Mouse (Mus musculus): ENCODE data around the gene Rnase11. TPM values are rescaled to one million over a fixed set of nuclear protein-coding genes. Genes with fewer than 3 reads are reported as not detected.
"Not testable (repeated sequence)": the region's sequence is repeated elsewhere in the genome, so short reads cannot be mapped to it uniquely, and the experiment has no call there.

The Rnase11 gene
- polyA plus RNA-seq, 1 experiment from 2014 or later, result not detected

GRCm38 (mm10) chr14:51023457-51023856 is 26.5 kb downstream of the Rnase11 start:
- no peak overlapping the region for H3K27ac ChIP-seq (replicated peaks)
- H3K9me3 ChIP-seq (replicated peaks), result no peaks in the 10 kb centered on the region
- no peak for DNase-seq (ENCODE audit: low spot score)
- no peak overlapping the region for H3K4me3 ChIP-seq
- no peaks in the 10 kb centered on the region for H3K4me1 ChIP-seq
- 89% methylated on average over 4 of the region's 4 CpGs for WGBS
- H3K36me3 ChIP-seq, result no peaks in the 10 kb centered on the region
- no peaks in the 10 kb centered on the region for H3K27me3 ChIP-seq (ENCODE audit: low read depth, poor library complexity, severe bottlenecking)

- 79% methylated on average over 3 of the region's 3 CpGs for WGBS
- no peaks in the 10 kb centered on the region for H3K9me3 ChIP-seq (replicated peaks)
- no peaks in the 10 kb centered on the region for H3K27me3 ChIP-seq (ENCODE audit: low read depth, poor library complexity, severe bottlenecking)
- no peak overlapping the region for H3K4me3 ChIP-seq
- H3K4me1 ChIP-seq, result no peaks in the 10 kb centered on the region
- H3K36me3 ChIP-seq, result no peaks in the 10 kb centered on the region
- H3K27ac ChIP-seq (replicated peaks), result no peak overlapping the region
- no peak for DNase-seq (ENCODE audit: low spot score)
These were observed 32.7 kb downstream of the Rnase11 start for GRCm38 (mm10) chr14:51017256-51017655.

- no peak for DNase-seq (ENCODE audit: low spot score)
- H3K9me3 ChIP-seq (replicated peaks), result no peaks in the 10 kb centered on the region
- no peak overlapping the region for H3K4me3 ChIP-seq
- H3K27ac ChIP-seq (replicated peaks), result no peak overlapping the region
- H3K27me3 ChIP-seq (ENCODE audit: low read depth, poor library complexity, severe bottlenecking), result no peaks in the 10 kb centered on the region
- no peaks in the 10 kb centered on the region for H3K4me1 ChIP-seq
- H3K36me3 ChIP-seq, result no peaks in the 10 kb centered on the region
These were observed 34.2 kb downstream of the Rnase11 start for GRCm38 (mm10) chr14:51015780-51016179.

- not testable (repeated sequence) for H3K27me3 ChIP-seq (ENCODE audit: low read depth, poor library complexity, severe bottlenecking); H3K4me1 ChIP-seq; H3K36me3 ChIP-seq; H3K9me3 ChIP-seq (replicated peaks); DNase-seq (ENCODE audit: low spot score); H3K4me3 ChIP-seq; H3K27ac ChIP-seq (replicated peaks)
- 83% methylated on average over 3 of the region's 3 CpGs for WGBS
These were observed 35.2 kb downstream of the Rnase11 start for GRCm38 (mm10) chr14:51014724-51015123.

- Histone ChIP-seq H3K4me1 (no peaks in the 10 kb centered on the region), H3K27ac (replicated peaks) (no peak overlapping the region), H3K9me3 (replicated peaks) (no peaks in the 10 kb centered on the region), H3K36me3 (no peaks in the 10 kb centered on the region), H3K4me3 (no peak overlapping the region), H3K27me3 (ENCODE audit: low read depth, poor library complexity, severe bottlenecking) (no peaks in the 10 kb centered on the region)
- no peak for DNase-seq (ENCODE audit: low spot score)
- 86% methylated on average over 6 of the region's 6 CpGs for WGBS
These were observed 40.4 kb downstream of the Rnase11 start for GRCm38 (mm10) chr14:51009572-51009971.

- Histone ChIP-seq H3K4me1 (no peaks in the 10 kb centered on the region), H3K36me3 (no peaks in the 10 kb centered on the region), H3K27ac (replicated peaks) (no peak overlapping the region), H3K27me3 (ENCODE audit: low read depth, poor library complexity, severe bottlenecking) (no peaks in the 10 kb centered on the region), H3K4me3 (no peak overlapping the region), H3K9me3 (replicated peaks) (no peaks in the 10 kb centered on the region)
- no peak for DNase-seq (ENCODE audit: low spot score)
- 88% methylated on average over 4 of the region's 4 CpGs for WGBS
These were observed 41.2 kb downstream of the Rnase11 start for GRCm38 (mm10) chr14:51008781-51009180.

- H3K27me3 ChIP-seq (ENCODE audit: low read depth, poor library complexity, severe bottlenecking), result no peaks in the 10 kb centered on the region
- DNase-seq (ENCODE audit: low spot score), result no peak
- WGBS, result 87% methylated on average over 13 of the region's 13 CpGs
- no peaks in the 10 kb centered on the region for H3K36me3 ChIP-seq
- H3K9me3 ChIP-seq (replicated peaks), result no peaks in the 10 kb centered on the region
- no peaks in the 10 kb centered on the region for H3K4me1 ChIP-seq
- H3K4me3 ChIP-seq, result no peak overlapping the region
- no peak overlapping the region for H3K27ac ChIP-seq (replicated peaks)
These were observed 41.8 kb downstream of the Rnase11 start for GRCm38 (mm10) chr14:51007914-51008713.

- no peaks in the 10 kb centered on the region for H3K9me3 ChIP-seq (replicated peaks)
- 87% methylated on average over 8 of the region's 8 CpGs for WGBS
- H3K27ac ChIP-seq (replicated peaks), result no peak within 1 kb of the TSS
- no peak for DNase-seq (ENCODE audit: low spot score)
- no peak within 1 kb of the TSS for H3K4me3 ChIP-seq
- no peaks in the 10 kb centered on the region for H3K36me3 ChIP-seq
- no peaks in the 10 kb centered on the region for H3K4me1 ChIP-seq
- no peaks in the 10 kb centered on the region for H3K27me3 ChIP-seq (ENCODE audit: low read depth, poor library complexity, severe bottlenecking)
These were observed 42.7 kb downstream of the Rnase11 start, which contains the start of gene Rnase10 for GRCm38 (mm10) chr14:51007152-51007801. TSS of gene Rnase10 (plus strand) at chr14:51007751.

Other genes starting within 250 kb of the Rnase11 start
- gene Ccnb1ip1, start 242.4 kb downstream of the Rnase11 start, polyA plus RNA-seq (2016; fragmentation: Nextera tagmentation; extraction: Ambion mirVana), result not detected in 2 replicates
- gene Parp2, start 242.3 kb downstream of the Rnase11 start, polyA plus RNA-seq (2016; fragmentation: Nextera tagmentation; extraction: Ambion mirVana), result 70.3 and 74.5 TPM in 2 replicates
- gene Tep1, start 179.6 kb downstream of the Rnase11 start, polyA plus RNA-seq (2016; fragmentation: Nextera tagmentation; extraction: Ambion mirVana), result 3.9 and 5.0 TPM in 2 replicates
- 0.12 and 0.14 TPM in 2 replicates for gene Klhl33, start 152.7 kb downstream of the Rnase11 start, polyA plus RNA-seq (2016; fragmentation: Nextera tagmentation; extraction: Ambion mirVana)
- 192 TPM in 2 replicates for gene Osgep, start 125.3 kb downstream of the Rnase11 start, polyA plus RNA-seq (2016; fragmentation: Nextera tagmentation; extraction: Ambion mirVana)
- 412 and 447 TPM in 2 replicates for gene Apex1, start 125.2 kb downstream of the Rnase11 start, polyA plus RNA-seq (2016; fragmentation: Nextera tagmentation; extraction: Ambion mirVana)
- gene Pip4p1, start 119.3 kb downstream of the Rnase11 start, polyA plus RNA-seq (2016; fragmentation: Nextera tagmentation; extraction: Ambion mirVana), result 50.4 and 55.6 TPM in 2 replicates
- 73.9 and 85.1 TPM in 2 replicates for gene Pnp, start 119.1 kb downstream of the Rnase11 start, polyA plus RNA-seq (2016; fragmentation: Nextera tagmentation; extraction: Ambion mirVana)
- gene Gm49342, start 105.6 kb downstream of the Rnase11 start, polyA plus RNA-seq (2016; fragmentation: Nextera tagmentation; extraction: Ambion mirVana), result not detected in 2 replicates
- 0.15 and 0.78 TPM in 2 replicates for gene Pnp2, start 94.2 kb downstream of the Rnase11 start, polyA plus RNA-seq (2016; fragmentation: Nextera tagmentation; extraction: Ambion mirVana)
- not detected in 2 replicates for gene Rnase10, start 42.4 kb downstream of the Rnase11 start, polyA plus RNA-seq (2016; fragmentation: Nextera tagmentation; extraction: Ambion mirVana)
- not detected in 2 replicates for gene Rnase9, start 8.3 kb downstream of the Rnase11 start, polyA plus RNA-seq (2016; fragmentation: Nextera tagmentation; extraction: Ambion mirVana)
- not detected in 2 replicates for gene Rnase12, start 7.5 kb upstream of the Rnase11 start, polyA plus RNA-seq (2016; fragmentation: Nextera tagmentation; extraction: Ambion mirVana)
- not detected in 2 replicates for gene Olfr750, start 24.3 kb upstream of the Rnase11 start, polyA plus RNA-seq (2016; fragmentation: Nextera tagmentation; extraction: Ambion mirVana)
- gene Rnase4, start 40.9 kb upstream of the Rnase11 start, polyA plus RNA-seq (2016; fragmentation: Nextera tagmentation; extraction: Ambion mirVana), result 8.2 and 9.5 TPM in 2 replicates
- gene Ang, start 41.0 kb upstream of the Rnase11 start, polyA plus RNA-seq (2016; fragmentation: Nextera tagmentation; extraction: Ambion mirVana), result 1.7 and 2.2 TPM in 2 replicates
- 0.16 TPM in 1 of 2 replicates, not detected in the other for gene Eddm3b, start 64.3 kb upstream of the Rnase11 start, polyA plus RNA-seq (2016; fragmentation: Nextera tagmentation; extraction: Ambion mirVana)
- gene Rnase6, start 73.7 kb upstream of the Rnase11 start, polyA plus RNA-seq (2016; fragmentation: Nextera tagmentation; extraction: Ambion mirVana), result 0.10 and 0.22 TPM in 2 replicates
- 0.22 TPM in 1 of 2 replicates, not detected in the other for gene Rnase1, start 96.6 kb upstream of the Rnase11 start, polyA plus RNA-seq (2016; fragmentation: Nextera tagmentation; extraction: Ambion mirVana)
- gene Rnase2b, start 112.1 kb upstream of the Rnase11 start, polyA plus RNA-seq (2016; fragmentation: Nextera tagmentation; extraction: Ambion mirVana), result not detected in 2 replicates
- gene Ang2, start 149.0 kb upstream of the Rnase11 start, polyA plus RNA-seq (2016; fragmentation: Nextera tagmentation; extraction: Ambion mirVana), result not detected in 2 replicates
- not detected in 2 replicates for gene Ear14, start 153.2 kb upstream of the Rnase11 start, polyA plus RNA-seq (2016; fragmentation: Nextera tagmentation; extraction: Ambion mirVana)
- gene Rnase2a, start 205.9 kb upstream of the Rnase11 start, polyA plus RNA-seq (2016; fragmentation: Nextera tagmentation; extraction: Ambion mirVana), result not detected in 2 replicates

Data from midbrain, embryonic 10.5 days (tissue).